Mouse (Mus musculus): ENCODE measurements around the gene Atg2a. TPM values are rescaled to one million over a fixed set of nuclear protein-coding genes. Genes with fewer than 3 reads are reported as not detected.

Gene Atg2a
- total RNA-seq, 2 experiments from 2014 or later, result 31.1 to 38.3 TPM

- DNase-seq (ENCODE audit: extremely low spot score in 1 of 2, low spot score in 1 of 2), result no peak
These were observed 32.6 kb downstream of the Atg2a start for GRCm38 (mm10) chr19:6273998-6274608.

- DNase-seq (ENCODE audit: extremely low spot score in 1 of 2, low spot score in 1 of 2), result no peak
These were observed 34.4 kb downstream of the Atg2a start for GRCm38 (mm10) chr19:6275740-6276389.

- DNase-seq (ENCODE audit: extremely low spot score in 1 of 2, low spot score in 1 of 2), result peak; percentile 93 to 94
These were observed 35.3 kb downstream of the Atg2a start, which contains the start of gene Ehd1 for GRCm38 (mm10) chr19:6276426-6277421. TSS of gene Ehd1 (plus strand) at chr19:6276725.

- DNase-seq (ENCODE audit: extremely low spot score in 1 of 2, low spot score in 1 of 2), result no peak
These were observed 36.4 kb downstream of the Atg2a start for GRCm38 (mm10) chr19:6277661-6278438.

- DNase-seq (ENCODE audit: extremely low spot score in 1 of 2, low spot score in 1 of 2), result no peak
These were observed 37.1 kb downstream of the Atg2a start for GRCm38 (mm10) chr19:6278439-6279073.

- no peak for DNase-seq (ENCODE audit: extremely low spot score in 1 of 2, low spot score in 1 of 2)
These were observed 38.1 kb downstream of the Atg2a start for GRCm38 (mm10) chr19:6279481-6280144.

GRCm38 (mm10) chr19:6280554-6280953 lies 39.1 kb downstream of the Atg2a start:
- DNase-seq (ENCODE audit: extremely low spot score in 1 of 2, low spot score in 1 of 2), result no peak

- DNase-seq (ENCODE audit: extremely low spot score in 1 of 2, low spot score in 1 of 2), result no peak
These were observed 39.9 kb downstream of the Atg2a start for GRCm38 (mm10) chr19:6281122-6282020.

- DNase-seq (ENCODE audit: extremely low spot score in 1 of 2, low spot score in 1 of 2), result no peak
These were observed 41.5 kb downstream of the Atg2a start for GRCm38 (mm10) chr19:6283001-6283400.

GRCm38 (mm10) chr19:6284502-6284901 lies 43.0 kb downstream of the Atg2a start:
- DNase-seq (ENCODE audit: extremely low spot score in 1 of 2, low spot score in 1 of 2), result no peak

- no peak for DNase-seq (ENCODE audit: extremely low spot score in 1 of 2, low spot score in 1 of 2)
These were observed 43.8 kb downstream of the Atg2a start for GRCm38 (mm10) chr19:6285226-6285625.

GRCm38 (mm10) chr19:6285632-6286433 lies 44.4 kb downstream of the Atg2a start:
- no peak for DNase-seq (ENCODE audit: extremely low spot score in 1 of 2, low spot score in 1 of 2)

- DNase-seq (ENCODE audit: extremely low spot score in 1 of 2, low spot score in 1 of 2), result no peak
These were observed 45.2 kb downstream of the Atg2a start for GRCm38 (mm10) chr19:6286434-6287401.

- DNase-seq (ENCODE audit: extremely low spot score in 1 of 2, low spot score in 1 of 2), result no peak
These were observed 46.9 kb downstream of the Atg2a start for GRCm38 (mm10) chr19:6288236-6288894.

GRCm38 (mm10) chr19:6289696-6290238 lies 48.3 kb downstream of the Atg2a start:
- no peak for DNase-seq (ENCODE audit: extremely low spot score in 1 of 2, low spot score in 1 of 2)

Measured in layer of hippocampus, postnatal 25 days (tissue).